Mouse (Mus musculus): ENCODE measurements around the gene Olfr282.

- TF ChIP-seq CTCF (IDR thresholded peaks at IDR 0.05; ENCODE audit: insufficient read depth, low read depth, low read length), result no peak; the same call in 1 of the 2 replicates
- no peak for TF ChIP-seq POLR2A (IDR thresholded peaks at IDR 0.05; ENCODE audit: insufficient read depth, low read depth, low read length)
Measured at GRCm38 (mm10) chr15:98475382-98475781, 44.4 kb downstream of the Olfr282 start.
